Mouse (Mus musculus): ENCODE data around the gene Gast. TPM values are rescaled to one million over a fixed set of nuclear protein-coding genes. Genes with fewer than 3 reads are reported as not detected.

Gene Gast
- not detected in 2 replicates for polyA plus RNA-seq (2014; fragmentation: Nextera tagmentation; extraction: Ambion mirVana)

DNA sequence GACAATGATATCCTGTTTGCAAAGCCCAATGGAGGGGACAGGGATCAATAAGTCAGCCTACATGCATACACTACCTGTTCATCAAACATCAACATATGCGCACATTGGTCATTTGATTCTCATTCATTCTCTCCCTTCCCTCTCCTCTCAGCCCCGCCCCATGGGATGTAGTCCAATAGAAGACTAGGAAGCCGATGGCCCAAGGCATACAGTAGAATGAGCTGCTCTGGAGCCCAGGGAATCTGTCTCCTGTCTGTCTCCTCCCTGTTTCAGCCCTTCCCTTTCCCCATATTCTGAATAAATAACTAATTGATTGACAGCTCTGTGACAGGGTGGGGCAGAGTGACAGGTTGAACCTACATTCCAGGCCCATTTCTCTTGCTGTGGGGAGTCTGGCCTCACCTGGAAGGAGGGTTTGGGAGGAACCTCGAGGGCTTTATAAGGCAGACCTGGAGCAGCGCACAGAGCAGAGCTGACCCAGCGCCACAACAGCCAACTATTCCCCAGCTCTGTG lies at the start of gene Gast:
Gene Gast, plus strand, starts transcription at position 464 of the 514 bp plus-strand sequence.
- Histone ChIP-seq H3K4me2 (no peak within 1 kb of the TSS), H3K4me1 (ENCODE audit: control insufficient read depth, insufficient read depth, low read length) (peaks cover 4% of the 10 kb centered on the region; the same call in 1 of the 2 replicates), H3K9me3 (replicated peaks; ENCODE audit: control insufficient read depth, low read length) (no peaks in the 10 kb centered on the region), H3K36me3 (ENCODE audit: control insufficient read depth, insufficient read depth, low read length) (no peaks in the 10 kb centered on the region), H3K27ac (ENCODE audit: low read depth, low read length) (no peak within 1 kb of the TSS), H3K27me3 (ENCODE audit: control insufficient read depth, insufficient read depth, low read length) (no peaks in the 10 kb centered on the region), H3K4me3 (ENCODE audit: low read depth, low read length) (no peak within 1 kb of the TSS), H3K9ac (ENCODE audit: low read depth, low read length) (no peak within 1 kb of the TSS)
- WGBS (ENCODE audit: insufficient replicate concordance), result 68% methylated on average over 6 of the region's 6 CpGs
- ATAC-seq (replicated peaks; ENCODE audit: insufficient number of reproducible peaks, low FRiP score, low TSS enrichment), result no peak

- no peaks in the 10 kb centered on the region for H3K4me1 ChIP-seq (ENCODE audit: control insufficient read depth, insufficient read depth, low read length)
- no peak overlapping the region for H3K4me3 ChIP-seq (ENCODE audit: low read depth, low read length)
- H3K36me3 ChIP-seq (ENCODE audit: control insufficient read depth, insufficient read depth, low read length), result no peaks in the 10 kb centered on the region
- no peak overlapping the region for H3K27ac ChIP-seq (ENCODE audit: low read depth, low read length)
- H3K4me2 ChIP-seq, result no peak overlapping the region
- no peak for ATAC-seq (replicated peaks; ENCODE audit: insufficient number of reproducible peaks, low FRiP score, low TSS enrichment)
- 78% methylated on average over 4 of the region's 4 CpGs for WGBS (ENCODE audit: insufficient replicate concordance)
- H3K27me3 ChIP-seq (ENCODE audit: control insufficient read depth, insufficient read depth, low read length), result no peaks in the 10 kb centered on the region
- no peaks in the 10 kb centered on the region for H3K9me3 ChIP-seq (replicated peaks; ENCODE audit: control insufficient read depth, low read length)
- H3K9ac ChIP-seq (ENCODE audit: low read depth, low read length), result no peak overlapping the region
Observed at GRCm38 (mm10) chr11:100284988-100285387, 49.2 kb upstream of the Gast start.

GRCm38 (mm10) chr11:100287024-100287423 lies 47.2 kb upstream of the Gast start:
- WGBS (ENCODE audit: insufficient replicate concordance), result 41% methylated on average over 10 of the region's 10 CpGs
- no peak for ATAC-seq (replicated peaks; ENCODE audit: insufficient number of reproducible peaks, low FRiP score, low TSS enrichment)

GRCm38 (mm10) chr11:100288942-100289341 lies 45.3 kb upstream of the Gast start:
- WGBS (ENCODE audit: insufficient replicate concordance), result 76% methylated on average over 6 of the region's 6 CpGs
- Histone ChIP-seq H3K4me3 (ENCODE audit: low read depth, low read length) (no peak overlapping the region), H3K36me3 (ENCODE audit: control insufficient read depth, insufficient read depth, low read length) (no peaks in the 10 kb centered on the region), H3K9ac (ENCODE audit: low read depth, low read length) (no peak overlapping the region), H3K4me1 (ENCODE audit: control insufficient read depth, insufficient read depth, low read length) (peaks cover 4% of the 10 kb centered on the region; the same call in 1 of the 2 replicates), H3K27ac (ENCODE audit: low read depth, low read length) (no peak overlapping the region), H3K4me2 (no peak overlapping the region), H3K9me3 (replicated peaks; ENCODE audit: control insufficient read depth, low read length) (no peaks in the 10 kb centered on the region), H3K27me3 (ENCODE audit: control insufficient read depth, insufficient read depth, low read length) (no peaks in the 10 kb centered on the region)
- ATAC-seq (replicated peaks; ENCODE audit: insufficient number of reproducible peaks, low FRiP score, low TSS enrichment), result no peak

More at GRCm38 (mm10) chr11:100287024-100287423, 47.2 kb upstream of the Gast start:
- H3K4me2 ChIP-seq, result no peak overlapping the region
- no peaks in the 10 kb centered on the region for H3K27me3 ChIP-seq (ENCODE audit: control insufficient read depth, insufficient read depth, low read length)
- H3K9ac ChIP-seq (ENCODE audit: low read depth, low read length), result no peak overlapping the region
- H3K4me3 ChIP-seq (ENCODE audit: low read depth, low read length), result no peak overlapping the region
- peaks cover 4% of the 10 kb centered on the region; the same call in 1 of the 2 replicates for H3K4me1 ChIP-seq (ENCODE audit: control insufficient read depth, insufficient read depth, low read length)
- no peaks in the 10 kb centered on the region for H3K9me3 ChIP-seq (replicated peaks; ENCODE audit: control insufficient read depth, low read length)
- no peak overlapping the region for H3K27ac ChIP-seq (ENCODE audit: low read depth, low read length)
- no peaks in the 10 kb centered on the region for H3K36me3 ChIP-seq (ENCODE audit: control insufficient read depth, insufficient read depth, low read length)

- ATAC-seq (replicated peaks; ENCODE audit: insufficient number of reproducible peaks, low FRiP score, low TSS enrichment), result no peak
- H3K4me1 ChIP-seq (ENCODE audit: control insufficient read depth, insufficient read depth, low read length), result peaks cover 4% of the 10 kb centered on the region; the same call in 1 of the 2 replicates
- WGBS (ENCODE audit: insufficient replicate concordance), result 40% methylated on average over 5 of the region's 5 CpGs
- H3K9ac ChIP-seq (ENCODE audit: low read depth, low read length), result no peak overlapping the region
- no peak overlapping the region for H3K27ac ChIP-seq (ENCODE audit: low read depth, low read length)
- no peaks in the 10 kb centered on the region for H3K9me3 ChIP-seq (replicated peaks; ENCODE audit: control insufficient read depth, low read length)
- H3K36me3 ChIP-seq (ENCODE audit: control insufficient read depth, insufficient read depth, low read length), result no peaks in the 10 kb centered on the region
- H3K27me3 ChIP-seq (ENCODE audit: control insufficient read depth, insufficient read depth, low read length), result no peaks in the 10 kb centered on the region
- no peak overlapping the region for H3K4me3 ChIP-seq (ENCODE audit: low read depth, low read length)
- H3K4me2 ChIP-seq, result no peak overlapping the region
Observed at GRCm38 (mm10) chr11:100290235-100290634, 44.0 kb upstream of the Gast start.

GRCm38 (mm10) chr11:100292884-100293283 lies 41.3 kb upstream of the Gast start:
- no peak overlapping the region for H3K27ac ChIP-seq (ENCODE audit: low read depth, low read length)
- no peaks in the 10 kb centered on the region for H3K9me3 ChIP-seq (replicated peaks; ENCODE audit: control insufficient read depth, low read length)
- WGBS (ENCODE audit: insufficient replicate concordance), result 68% methylated on average over 6 of the region's 6 CpGs
- H3K4me3 ChIP-seq (ENCODE audit: low read depth, low read length), result no peak overlapping the region
- peaks cover 4% of the 10 kb centered on the region; the same call in 1 of the 2 replicates for H3K4me1 ChIP-seq (ENCODE audit: control insufficient read depth, insufficient read depth, low read length)
- H3K4me2 ChIP-seq, result no peak overlapping the region
- no peak overlapping the region for H3K9ac ChIP-seq (ENCODE audit: low read depth, low read length)
- H3K36me3 ChIP-seq (ENCODE audit: control insufficient read depth, insufficient read depth, low read length), result no peaks in the 10 kb centered on the region
- ATAC-seq (replicated peaks; ENCODE audit: insufficient number of reproducible peaks, low FRiP score, low TSS enrichment), result no peak
- H3K27me3 ChIP-seq (ENCODE audit: control insufficient read depth, insufficient read depth, low read length), result peaks cover 3% of the 10 kb centered on the region

DNA sequence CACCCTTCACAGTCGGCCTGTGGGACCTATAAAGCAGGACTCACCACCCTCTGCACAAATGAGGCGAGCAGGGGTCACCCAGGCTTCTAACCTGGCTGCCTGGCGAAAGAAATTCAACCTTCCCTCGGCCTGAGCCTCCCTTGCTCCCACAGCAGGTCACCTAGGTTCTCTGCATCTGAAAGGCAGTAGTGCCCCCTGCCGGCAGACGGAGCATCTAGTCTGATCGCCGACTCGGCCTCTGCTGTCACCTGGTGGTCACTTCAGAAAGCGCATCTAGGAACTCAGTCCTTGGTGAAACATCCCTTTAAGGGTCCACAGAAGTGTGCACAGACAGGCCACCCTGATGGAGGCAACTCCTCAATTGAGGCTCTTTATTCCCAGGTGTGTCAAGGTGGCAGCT lies 38.9 kb upstream of the Gast start:
- Histone ChIP-seq H3K4me3 (ENCODE audit: low read depth, low read length) (no peak overlapping the region), H3K4me1 (ENCODE audit: control insufficient read depth, insufficient read depth, low read length) (peaks cover 3% of the 10 kb centered on the region; the same call in 1 of the 2 replicates), H3K9me3 (replicated peaks; ENCODE audit: control insufficient read depth, low read length) (no peaks in the 10 kb centered on the region), H3K36me3 (ENCODE audit: control insufficient read depth, insufficient read depth, low read length) (no peaks in the 10 kb centered on the region), H3K4me2 (no peak overlapping the region), H3K27ac (ENCODE audit: low read depth, low read length) (no peak overlapping the region), H3K27me3 (ENCODE audit: control insufficient read depth, insufficient read depth, low read length) (peaks cover 3% of the 10 kb centered on the region), H3K9ac (ENCODE audit: low read depth, low read length) (no peak overlapping the region)
- no peak for ATAC-seq (replicated peaks; ENCODE audit: insufficient number of reproducible peaks, low FRiP score, low TSS enrichment)
- 6% methylated on average over 10 of the region's 10 CpGs for WGBS (ENCODE audit: insufficient replicate concordance)

GRCm38 (mm10) chr11:100297801-100298200 lies 36.4 kb upstream of the Gast start:
- 21% methylated on average over 5 of the region's 5 CpGs for WGBS (ENCODE audit: insufficient replicate concordance)
- H3K4me1 ChIP-seq (ENCODE audit: control insufficient read depth, insufficient read depth, low read length), result no peaks in the 10 kb centered on the region
- H3K4me3 ChIP-seq (ENCODE audit: low read depth, low read length), result no peak overlapping the region

More at GRCm38 (mm10) chr11:100297801-100298200, 36.4 kb upstream of the Gast start:
- Histone ChIP-seq H3K36me3 (ENCODE audit: control insufficient read depth, insufficient read depth, low read length) (no peaks in the 10 kb centered on the region), H3K9ac (ENCODE audit: low read depth, low read length) (no peak overlapping the region), H3K27me3 (ENCODE audit: control insufficient read depth, insufficient read depth, low read length) (peaks cover 3% of the 10 kb centered on the region), H3K27ac (ENCODE audit: low read depth, low read length) (no peak overlapping the region), H3K9me3 (replicated peaks; ENCODE audit: control insufficient read depth, low read length) (no peaks in the 10 kb centered on the region), H3K4me2 (peak overlapping the region; percentile 42)
- no peak for ATAC-seq (replicated peaks; ENCODE audit: insufficient number of reproducible peaks, low FRiP score, low TSS enrichment)

Measured in heart, embryonic 11.5 days (tissue).